Comparison of ENCODE assay signal across 8 mouse cellular contexts in genomic region chr7:122099222-122099621, GRCm38 (mm10). TPM values are rescaled to one million over a fixed set of nuclear protein-coding genes. Genes with fewer than 3 reads are reported as not detected.
DNase-seq lines count a peak whose midpoint lies in the region; ATAC-seq and TF ChIP-seq lines count a peak whose summit lies in the region.

No protein-coding gene starts in this region.

- H3K27ac ChIP-seq in heart, embryonic 10.5 days, result no peak overlapping the region
- H3K27ac ChIP-seq in midbrain, postnatal 0 days (ENCODE audit: low read depth, low read length), result no peak overlapping the region

- no peak overlapping the region for H3K4me3 ChIP-seq in heart, embryonic 10.5 days
- H3K4me3 ChIP-seq in midbrain, postnatal 0 days (ENCODE audit: low read depth, low read length), result no peak overlapping the region

- 63% methylated on average over 4 of the region's 4 CpGs for WGBS in heart, embryonic 10.5 days
- 55% methylated on average over 4 of the region's 4 CpGs for WGBS in midbrain, postnatal 0 days

- no peak overlapping the region for H3K4me2 ChIP-seq in midbrain, postnatal 0 days (ENCODE audit: low read depth, low read length, poor library complexity, severe bottlenecking)

- peaks cover 11% of the 10 kb centered on the region for H3K4me1 ChIP-seq in heart, embryonic 10.5 days
- peaks cover 5% of the 10 kb centered on the region; the same call in 1 of the 2 replicates for H3K4me1 ChIP-seq in midbrain, postnatal 0 days (ENCODE audit: insufficient read depth, low read length)

- no peak overlapping the region for H3K9ac ChIP-seq in midbrain, postnatal 0 days (replicated peaks; ENCODE audit: low read length, poor library complexity, severe bottlenecking)

- peak; percentile 92 for TF ChIP-seq CTCF in midbrain, postnatal 0 days (IDR thresholded peaks at IDR 0.05)

- peaks cover 50% of the 10 kb centered on the region for H3K36me3 ChIP-seq in heart, embryonic 10.5 days
- H3K36me3 ChIP-seq in midbrain, postnatal 0 days (ENCODE audit: insufficient read depth, low read length), result peaks cover 27% of the 10 kb centered on the region

- ATAC-seq in midbrain, postnatal 0 days (ENCODE audit: low FRiP score), result no peak

- DNase-seq in heart, embryonic 10.5 days (ENCODE audit: low spot score), result peak; percentile 48
- DNase-seq in heart, adult 11 months, result no peak
- DNase-seq in CD4-positive helper T cell, adult 2 months (ENCODE audit: low read depth, low spot score), result peak; percentile 78
- peak; percentile 41 for DNase-seq in adipocyte (ENCODE audit: low spot score)
- DNase-seq in embryo, embryonic 11.5 days (ENCODE audit: low read depth, low spot score), result peak; percentile 45
- peak; percentile 61 for DNase-seq in kidney, postnatal 14 days
- peak; percentile 67 for DNase-seq in midbrain, postnatal 0 days (ENCODE audit: low spot score)
- DNase-seq in yolk sac, embryonic 10.5 days (ENCODE audit: low spot score), result peak; percentile 50

- H3K9me3 ChIP-seq in heart, embryonic 10.5 days, result no peaks in the 10 kb centered on the region
- no peaks in the 10 kb centered on the region for H3K9me3 ChIP-seq in midbrain, postnatal 0 days (ENCODE audit: low read length)

- no peaks in the 10 kb centered on the region for H3K27me3 ChIP-seq in heart, embryonic 10.5 days (ENCODE audit: insufficient read depth, poor library complexity, severe bottlenecking)
- H3K27me3 ChIP-seq in midbrain, postnatal 0 days (ENCODE audit: insufficient read depth, low read length), result no peaks in the 10 kb centered on the region

RNA-seq across cellular contexts. Expression of gene Ndufab1, which starts 2.5 kb away (rescaled TPM):
- polyA plus RNA-seq in heart, embryonic 10.5 days (2016; fragmentation: Nextera tagmentation; extraction: Ambion mirVana), result 1,058 and 1,342 TPM in 2 replicates
- 43.0 and 67.9 TPM in 2 replicates for total RNA-seq in midbrain, postnatal 0 days (2014; rRNA removed)
- 711 and 727 TPM in 2 replicates for polyA plus RNA-seq in midbrain, postnatal 0 days (2015; fragmentation: Nextera tagmentation; extraction: Ambion mirVana)

RNA-seq across cellular contexts. Expression of gene Ears2, which starts 32.2 kb away (rescaled TPM):
- 21.5 and 29.1 TPM in 2 replicates for polyA plus RNA-seq in heart, embryonic 10.5 days (2016; fragmentation: Nextera tagmentation; extraction: Ambion mirVana)
- total RNA-seq in midbrain, postnatal 0 days (2014; rRNA removed), result 14.0 and 15.3 TPM in 2 replicates
- 7.2 and 7.5 TPM in 2 replicates for polyA plus RNA-seq in midbrain, postnatal 0 days (2015; fragmentation: Nextera tagmentation; extraction: Ambion mirVana)

RNA-seq across cellular contexts. Expression of gene Ubfd1, which starts 32.2 kb away (rescaled TPM):
- 60.3 and 81.0 TPM in 2 replicates for polyA plus RNA-seq in heart, embryonic 10.5 days (2016; fragmentation: Nextera tagmentation; extraction: Ambion mirVana)
- 124 and 137 TPM in 2 replicates for total RNA-seq in midbrain, postnatal 0 days (2014; rRNA removed)
- 63.2 and 69.0 TPM in 2 replicates for polyA plus RNA-seq in midbrain, postnatal 0 days (2015; fragmentation: Nextera tagmentation; extraction: Ambion mirVana)

RNA-seq across cellular contexts. Expression of gene Palb2, which starts 33.6 kb away (rescaled TPM):
- 13.4 and 17.9 TPM in 2 replicates for polyA plus RNA-seq in heart, embryonic 10.5 days (2016; fragmentation: Nextera tagmentation; extraction: Ambion mirVana)
- total RNA-seq in midbrain, postnatal 0 days (2014; rRNA removed), result 1.5 and 4.0 TPM in 2 replicates
- 2.1 and 2.5 TPM in 2 replicates for polyA plus RNA-seq in midbrain, postnatal 0 days (2015; fragmentation: Nextera tagmentation; extraction: Ambion mirVana)

RNA-seq across cellular contexts. Expression of gene Dctn5, which starts 33.6 kb away (rescaled TPM):
- polyA plus RNA-seq in heart, embryonic 10.5 days (2016; fragmentation: Nextera tagmentation; extraction: Ambion mirVana), result 83.4 and 102 TPM in 2 replicates
- total RNA-seq in midbrain, postnatal 0 days (2014; rRNA removed), result 106 TPM in 2 replicates
- polyA plus RNA-seq in midbrain, postnatal 0 days (2015; fragmentation: Nextera tagmentation; extraction: Ambion mirVana), result 144 and 169 TPM in 2 replicates
